Mouse (Mus musculus) olfactory bulb, adult 2 months (tissue): ENCODE data around the gene Fam168b. TPM values are rescaled to one million over a fixed set of nuclear protein-coding genes. Genes with fewer than 3 reads are reported as not detected.

ENCODE experiments used
- H3K27ac ChIP-seq: fragments of 200-500 bp; 2 replicates; pipeline ENCODE4 v1.5.1; 2012; ENCODE audit warnings: low read depth, low read length; ENCODE audit not compliant: insufficient read depth
- H3K4me1 ChIP-seq: fragments of 200-500 bp; 2 replicates; pipeline ENCODE4 v1.6.1; 2012; ENCODE audit warnings: low read length; ENCODE audit not compliant: control insufficient read depth, insufficient read depth
- H3K4me3 ChIP-seq: fragments of 200-500 bp; 2 replicates; pipeline ENCODE4 v1.5.1; 2012; ENCODE audit warnings: mild to moderate bottlenecking, low read depth, low read length, moderate library complexity; ENCODE audit not compliant: insufficient read depth
- CTCF ChIP-seq: fragments of 200-500 bp; IDR thresholded peaks from 2 replicates; pipeline ENCODE4 v1.5.1; 2012; ENCODE audit warnings: low read depth, mild to moderate bottlenecking, low read length, moderate library complexity; ENCODE audit not compliant: insufficient read depth
- POLR2A ChIP-seq: fragments of 200-500 bp; IDR thresholded peaks from 2 replicates; pipeline ENCODE4 v1.6.1; 2012; ENCODE audit warnings: mild to moderate bottlenecking, low read depth, low read length, moderate library complexity; ENCODE audit not compliant: insufficient read depth
- WGBS: fragments of 180-500 bp; shearing (Covaris S2); methylation state at CpG from one replicate; pipeline ENCODE4 v1.1.7; 2018; 5-methylcytosine and 5-hydroxymethylcytosine counted together
- polyA plus RNA-seq: library from polyadenylated mRNA; stranded (reverse); fragments of >200 nt; gene quantifications from 2 replicates; pipeline ENCODE4 v1.2.4, GENCODE M21; 2012; ENCODE audit warnings: low replicate concordance; ENCODE audit not compliant: missing spikeins, insufficient read depth, insufficient read length

The Fam168b gene
- polyA plus RNA-seq, 1 experiment = 285 TPM

DNA sequence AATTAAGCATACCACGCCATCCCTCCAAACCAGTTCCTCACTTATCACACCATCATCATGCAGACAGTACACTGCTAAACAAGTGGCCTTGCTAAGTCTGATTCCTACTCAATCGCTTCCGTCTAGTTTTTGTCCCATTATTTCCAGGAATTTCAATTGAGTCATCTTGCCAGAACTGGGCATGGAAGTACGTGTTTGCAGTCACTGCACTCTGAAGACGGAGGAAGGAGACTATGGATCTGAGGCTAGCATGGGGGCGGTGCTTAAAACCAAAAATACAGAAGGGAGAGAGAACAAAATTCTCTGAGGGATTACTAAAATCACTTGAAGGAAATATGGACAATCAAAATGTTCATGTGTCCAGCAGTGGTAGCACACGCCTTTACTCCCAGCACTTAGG lies 20.1 kb downstream of the Fam168b start:
- 82% methylated on average over 7 of the region's 7 CpGs for WGBS
- Histone ChIP-seq H3K4me3 (no peak overlapping the region), H3K27ac (no peak overlapping the region), H3K4me1 (peaks cover 17% of the 10 kb centered on the region)
- TF ChIP-seq CTCF = no peak
- no peak for TF ChIP-seq POLR2A

DNA sequence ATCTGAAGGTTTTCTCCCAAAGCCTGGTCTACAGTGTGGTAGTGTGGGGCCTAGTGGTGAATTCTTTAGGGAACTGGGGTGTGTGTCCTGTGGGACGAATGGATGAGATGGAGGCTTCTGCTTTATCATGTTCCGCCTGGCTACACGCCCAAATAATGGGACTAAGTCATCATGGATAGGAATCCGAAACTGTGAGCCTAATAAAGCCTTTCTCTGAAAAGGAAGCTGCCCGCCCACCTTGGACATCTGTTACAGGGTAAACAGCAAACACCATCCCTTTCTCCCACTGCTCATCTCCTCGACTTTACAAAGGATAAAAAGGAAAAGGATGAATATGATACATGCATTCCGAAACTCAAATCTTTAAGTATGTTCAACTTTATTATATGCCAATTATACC lies 20.9 kb downstream of the Fam168b start:
- 84% methylated on average over 7 of the region's 7 CpGs for WGBS
- H3K4me3 ChIP-seq = no peak overlapping the region
- no peak overlapping the region for H3K27ac ChIP-seq
- peaks cover 15% of the 10 kb centered on the region for H3K4me1 ChIP-seq
- TF ChIP-seq CTCF (no peak), POLR2A (no peak)

DNA sequence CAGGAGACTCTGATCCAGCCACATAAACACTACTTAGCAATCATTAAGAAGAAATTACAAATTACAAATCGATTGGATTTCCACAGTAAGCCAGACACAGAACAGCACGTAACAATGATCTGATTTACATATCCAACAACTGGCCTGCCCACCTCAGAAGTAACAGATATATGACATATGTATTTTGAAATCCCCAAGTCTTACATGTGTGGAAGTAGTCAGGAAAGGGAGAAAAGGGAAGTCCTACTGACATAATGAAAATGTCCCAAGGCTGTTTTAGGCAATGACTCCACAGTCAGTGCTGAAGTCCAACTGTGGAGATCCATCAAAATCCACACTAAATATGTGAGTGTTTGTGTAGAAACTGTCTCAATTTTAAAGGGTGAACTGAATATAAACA lies 21.5 kb downstream of the Fam168b start:
- Histone ChIP-seq H3K27ac (no peak overlapping the region), H3K4me3 (no peak overlapping the region), H3K4me1 (peaks cover 15% of the 10 kb centered on the region)
- WGBS = 80% methylated on average over 2 of the region's 2 CpGs
- no peak for TF ChIP-seq POLR2A
- no peak for TF ChIP-seq CTCF

DNA sequence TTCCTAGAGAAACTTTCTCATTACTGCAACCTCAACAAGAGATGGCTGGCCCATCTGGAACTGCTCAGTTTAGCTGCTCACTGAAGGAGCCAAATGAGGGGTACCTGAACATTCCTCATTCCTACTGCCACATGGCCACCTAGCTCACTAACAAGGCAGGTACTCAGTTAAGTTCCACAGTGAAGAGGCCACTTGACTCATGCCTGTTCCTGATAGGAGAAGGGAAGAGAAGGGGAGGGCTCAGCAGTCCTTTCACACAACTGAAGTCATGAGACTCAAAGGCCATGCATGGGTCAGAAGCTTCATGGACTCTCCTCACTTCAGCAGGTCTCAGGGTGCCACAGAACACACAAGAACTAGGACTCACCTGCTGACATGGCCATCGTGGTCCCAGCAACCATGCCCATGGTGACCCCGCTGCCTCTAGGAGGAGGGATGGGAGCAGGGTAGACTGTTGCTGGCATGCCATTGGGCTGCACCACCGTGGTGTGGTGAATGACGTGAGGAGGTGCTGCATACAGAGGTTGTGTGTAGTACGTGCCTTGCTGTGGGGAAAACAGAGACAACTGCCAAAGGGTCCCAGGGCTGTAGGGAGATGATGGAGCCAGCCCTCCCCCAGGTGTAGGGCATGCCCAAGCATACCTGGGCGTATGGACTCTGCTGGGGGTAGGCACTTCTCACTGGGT lies 23.5 kb downstream of the Fam168b start:
- TF ChIP-seq POLR2A = no peak
- no peak for TF ChIP-seq CTCF
- no peak overlapping the region for H3K27ac ChIP-seq
- H3K4me3 ChIP-seq = no peak overlapping the region
- H3K4me1 ChIP-seq = peaks cover 10% of the 10 kb centered on the region
- 91% methylated on average over 6 of the region's 6 CpGs for WGBS

DNA sequence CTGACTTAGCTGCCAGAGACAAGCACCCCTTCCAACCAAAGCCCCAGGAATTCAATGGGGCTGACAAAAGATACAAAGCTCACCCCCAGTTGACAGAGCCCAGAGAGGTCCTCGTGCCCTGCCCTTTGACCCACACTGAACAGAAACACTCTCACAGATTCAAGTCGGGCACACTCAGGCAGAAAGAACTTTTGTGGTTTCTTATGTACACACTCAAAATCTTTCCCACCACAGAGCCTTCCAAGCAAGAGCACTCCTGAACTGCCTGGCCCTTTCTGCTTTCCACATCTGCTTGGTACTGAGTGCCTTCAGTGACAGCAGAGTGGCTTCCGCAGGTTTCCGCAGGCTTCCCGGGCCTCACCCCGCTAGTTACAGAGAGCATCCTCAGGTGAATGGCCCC lies 27.0 kb downstream of the Fam168b start:
- Histone ChIP-seq H3K4me3 (no peak overlapping the region), H3K27ac (no peak overlapping the region), H3K4me1 (peaks cover 12% of the 10 kb centered on the region)
- TF ChIP-seq POLR2A (no peak), CTCF (no peak)
- WGBS = 84% methylated on average over 6 of the region's 6 CpGs

DNA sequence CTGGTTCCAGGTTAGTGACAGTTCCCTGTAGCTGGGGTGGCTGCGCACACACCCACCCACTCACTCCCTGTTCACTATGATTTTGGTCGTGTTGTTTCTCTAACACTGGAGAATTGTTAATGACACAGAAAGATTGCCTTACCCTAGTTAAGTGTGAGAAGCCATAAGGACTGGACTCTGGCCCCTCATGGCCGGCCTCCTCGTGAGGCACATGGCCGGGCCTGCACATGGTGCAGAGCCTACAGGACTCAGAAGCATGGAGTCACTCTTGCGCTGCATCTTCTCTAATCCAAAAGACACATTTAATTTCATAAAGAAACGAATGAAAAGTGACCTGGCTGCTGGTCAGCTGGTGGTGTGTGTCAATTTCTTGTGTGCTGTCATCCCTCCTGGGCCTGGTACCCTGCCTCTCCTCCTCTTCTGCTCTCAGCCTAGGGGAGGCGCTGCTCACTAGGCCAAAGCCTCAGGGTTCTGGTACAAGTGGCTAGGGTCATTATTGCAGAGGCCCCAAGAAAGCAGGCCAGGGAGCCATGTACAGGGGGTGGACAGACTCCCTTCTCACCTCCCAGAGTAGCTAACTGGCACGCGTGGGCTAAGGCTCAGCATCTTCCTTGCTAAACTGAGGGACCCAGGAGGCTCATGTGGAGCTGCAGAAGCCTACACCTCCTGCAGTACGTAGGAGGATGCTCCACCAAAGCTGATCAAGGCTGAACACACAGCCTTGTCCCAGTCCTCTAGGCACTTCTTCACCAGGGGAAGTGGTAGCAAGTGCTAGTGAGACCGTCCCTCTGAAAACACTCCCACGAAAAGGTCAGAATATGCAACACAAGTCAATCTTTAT lies 30.2 kb downstream of the Fam168b start:
- Histone ChIP-seq H3K4me1 (peaks cover 10% of the 10 kb centered on the region), H3K27ac (no peak overlapping the region), H3K4me3 (no peak overlapping the region)
- 81% methylated on average over 13 of the region's 13 CpGs for WGBS
- no peak for TF ChIP-seq CTCF
- TF ChIP-seq POLR2A = no peak

DNA sequence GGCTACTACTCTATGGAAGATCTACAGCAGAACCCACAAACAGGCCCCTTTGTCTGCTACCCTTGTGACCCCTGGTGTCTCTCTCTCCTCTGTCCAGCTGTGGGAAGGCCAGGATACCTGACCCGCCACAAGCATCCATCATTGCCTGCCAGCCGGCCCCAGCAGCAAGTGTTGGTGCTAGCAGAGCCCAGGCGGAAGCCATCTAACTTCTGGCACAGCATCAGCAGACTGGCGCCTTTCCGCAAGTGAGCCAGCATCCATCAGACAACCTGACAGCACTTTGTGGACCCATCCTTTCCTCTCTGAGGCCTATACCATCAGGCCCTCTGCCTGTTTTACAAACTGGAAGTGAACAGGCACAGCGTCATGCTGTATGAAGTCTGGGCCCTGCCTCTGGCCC lies 31.3 kb downstream of the Fam168b start:
- Histone ChIP-seq H3K4me1 (peaks cover 10% of the 10 kb centered on the region), H3K4me3 (no peak overlapping the region), H3K27ac (no peak overlapping the region)
- TF ChIP-seq POLR2A (no peak), CTCF (no peak)
- WGBS = 80% methylated on average over 6 of the region's 6 CpGs

DNA sequence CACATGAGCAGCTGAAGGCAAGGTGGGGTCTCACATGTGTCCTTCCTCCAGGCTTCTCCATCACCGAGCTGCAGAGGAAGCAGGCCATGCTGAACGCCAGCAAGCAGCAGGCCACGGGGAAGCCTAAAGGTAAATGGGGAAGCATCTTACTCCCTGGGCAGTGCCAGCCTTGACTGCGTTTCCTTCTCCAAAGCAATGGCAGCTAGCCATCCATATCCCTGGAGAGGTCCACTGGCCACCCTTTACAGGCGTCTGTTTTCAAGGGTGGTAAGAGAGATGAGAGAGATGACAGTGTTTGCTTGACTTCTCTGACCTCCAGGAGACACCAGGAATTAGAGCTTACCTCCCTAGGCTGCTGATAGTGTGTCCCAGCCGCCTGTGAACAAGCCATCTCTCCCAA lies 31.8 kb downstream of the Fam168b start:
- WGBS = 80% methylated on average over 6 of the region's 6 CpGs
- TF ChIP-seq POLR2A (no peak), CTCF (no peak)
- H3K4me1 ChIP-seq = peaks cover 10% of the 10 kb centered on the region
- no peak overlapping the region for H3K27ac ChIP-seq
- no peak overlapping the region for H3K4me3 ChIP-seq

DNA sequence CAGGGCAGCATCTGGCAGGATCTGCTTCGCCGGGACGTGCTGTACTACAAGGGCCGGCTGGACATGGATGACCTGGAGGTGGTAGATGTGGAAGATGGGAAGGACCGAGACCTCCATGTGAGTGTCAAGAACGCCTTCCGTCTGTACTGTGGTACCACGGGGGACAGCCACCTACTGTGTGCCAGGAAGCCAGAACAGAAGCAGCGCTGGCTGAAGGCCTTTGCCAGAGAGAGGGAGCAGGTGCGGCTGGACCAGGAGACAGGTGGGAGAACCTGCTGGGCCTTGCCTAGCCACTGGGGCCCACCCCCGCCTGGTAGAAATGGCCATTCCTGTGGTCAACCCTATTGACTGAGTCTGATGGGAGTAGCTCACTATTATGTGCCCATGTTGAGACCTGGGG lies 32.6 kb downstream of the Fam168b start:
- WGBS = 84% methylated on average over 11 of the region's 11 CpGs
- Histone ChIP-seq H3K4me1 (peaks cover 10% of the 10 kb centered on the region), H3K4me3 (no peak overlapping the region), H3K27ac (no peak overlapping the region)
- TF ChIP-seq POLR2A (no peak), CTCF (no peak)
